Mouse (Mus musculus): Measurements from ENCODE around the gene Npl.
A peak's percentile ranks its signal among the peaks of the same experiment; 100 is the strongest.

DNA sequence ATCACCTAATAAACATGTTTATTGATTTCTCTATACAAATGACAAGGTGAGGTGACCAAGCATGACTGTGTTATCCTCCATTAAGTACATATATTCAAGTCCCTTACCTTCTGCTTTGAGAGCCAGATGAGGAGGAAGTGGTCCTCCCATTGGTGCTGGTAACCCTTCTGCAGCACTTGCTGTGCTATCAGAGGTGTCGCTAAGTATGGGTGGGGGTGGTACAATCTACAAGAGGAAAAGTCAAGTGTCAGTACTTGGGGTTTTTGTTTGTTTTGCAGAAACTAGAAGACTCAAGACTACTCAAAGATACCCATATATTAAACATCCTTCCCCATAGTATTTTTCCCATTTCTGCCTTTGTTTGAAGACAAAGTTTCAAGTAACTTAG, 68.8 kb downstream of the Npl start:
- TF ChIP-seq CTCF (IDR thresholded peaks at IDR 0.05) (no peak), EP300 (IDR thresholded peaks at IDR 0.05) (peak; percentile 28; the same call in 1 of the 2 replicates)
